Mouse (Mus musculus): ENCODE results near the gene Ackr3. TPM values are rescaled to one million over a fixed set of nuclear protein-coding genes. Genes with fewer than 3 reads are reported as not detected.

Ackr3 gene
- polyA plus RNA-seq (2011; ENCODE audit: insufficient read length, low read depth, missing spikeins): 21.9 and 28.2 TPM in 2 replicates

DNA sequence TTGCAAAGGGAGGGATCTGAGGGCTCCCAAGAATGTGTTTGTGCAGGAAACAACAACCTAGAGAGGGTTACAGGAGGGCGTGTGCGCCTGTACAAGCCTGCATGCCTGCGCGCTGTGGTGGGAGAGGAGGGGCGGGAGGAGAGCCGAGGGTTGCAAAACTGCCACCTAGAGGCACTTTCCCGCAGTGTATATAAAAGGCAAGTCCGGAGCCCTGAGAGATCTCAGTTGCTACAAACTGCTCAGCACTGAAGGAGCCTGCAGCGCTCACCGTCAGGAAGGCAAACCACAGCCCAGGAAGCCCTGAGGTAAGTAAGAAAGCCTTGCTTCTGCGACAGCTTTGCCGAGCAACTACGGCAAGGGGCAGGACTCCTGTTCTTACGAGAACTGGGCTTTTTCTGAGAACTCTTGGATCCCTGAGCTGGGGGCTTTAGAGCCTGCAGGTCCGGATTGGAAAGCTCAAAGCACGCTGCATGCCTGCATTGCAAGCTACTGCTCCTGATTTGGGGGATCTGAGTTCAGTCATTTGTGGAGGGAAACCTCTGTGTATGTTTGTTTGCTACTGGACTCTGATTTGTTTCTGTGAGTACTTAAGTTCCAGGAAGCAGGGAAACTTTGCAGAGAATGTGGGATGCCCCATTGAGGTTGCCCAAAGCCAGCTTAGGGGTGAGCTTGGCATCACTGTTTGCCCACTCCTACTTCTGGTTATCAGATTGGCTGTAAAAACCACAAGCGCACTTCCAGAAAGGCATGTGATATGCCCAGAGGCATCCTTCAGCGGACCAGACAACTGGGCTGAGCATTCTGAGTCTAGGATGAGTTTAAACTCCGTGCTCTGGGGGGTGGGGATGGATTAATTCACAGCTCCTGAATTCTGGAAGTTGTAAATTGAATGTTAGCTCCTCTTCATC, at the start of gene Ackr3:
Gene Ackr3, plus strand, starts transcription at position 198 of the 908 bp plus-strand sequence.
- Histone ChIP-seq H3K4me1 (ENCODE audit: control insufficient read depth, insufficient read depth, low read length) (peaks cover 7% of the 10 kb centered on the region), H3K27ac (ENCODE audit: insufficient read depth, low read length) (peak within 1 kb of the TSS; percentile 32), H3K4me3 (ENCODE audit: insufficient read depth, low read length) (peak within 1 kb of the TSS; percentile 59)
- TF ChIP-seq CTCF (IDR thresholded peaks at IDR 0.05; ENCODE audit: borderline replicate concordance, insufficient read depth, low read length) (peak; percentile 54; the same call in 1 of the 2 replicates), POLR2A (IDR thresholded peaks at IDR 0.05; ENCODE audit: low read depth, low read length) (peak; percentile 97)

DNA sequence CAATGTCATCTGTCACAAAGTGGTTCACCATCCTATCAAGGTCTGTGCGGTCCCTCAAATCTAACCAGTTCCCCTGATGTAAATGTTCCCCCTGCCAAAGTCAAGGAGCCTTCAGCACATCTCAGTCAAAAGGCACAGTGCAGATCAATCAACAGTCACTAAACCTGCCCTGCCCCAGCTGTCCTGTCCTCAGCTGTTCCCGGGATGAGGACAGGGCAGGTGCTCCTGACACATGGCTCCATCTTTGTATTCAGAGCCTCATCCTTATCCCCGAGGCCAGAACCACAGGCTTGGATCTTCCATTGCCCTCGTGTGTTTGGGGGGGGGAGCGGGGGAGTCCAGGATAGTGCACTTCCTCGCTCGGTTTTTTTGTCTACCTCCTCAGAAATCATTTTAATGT, 47.2 kb upstream of the Ackr3 start:
- TF ChIP-seq CTCF (IDR thresholded peaks at IDR 0.05; ENCODE audit: borderline replicate concordance, insufficient read depth, low read length): no peak
- no peak for TF ChIP-seq POLR2A (IDR thresholded peaks at IDR 0.05; ENCODE audit: low read depth, low read length)
- H3K27ac ChIP-seq (ENCODE audit: insufficient read depth, low read length): no peak overlapping the region
- no peaks in the 10 kb centered on the region; the same call in 1 of the 2 replicates for H3K4me1 ChIP-seq (ENCODE audit: control insufficient read depth, insufficient read depth, low read length)
- no peak overlapping the region for H3K4me3 ChIP-seq (ENCODE audit: insufficient read depth, low read length)

DNA sequence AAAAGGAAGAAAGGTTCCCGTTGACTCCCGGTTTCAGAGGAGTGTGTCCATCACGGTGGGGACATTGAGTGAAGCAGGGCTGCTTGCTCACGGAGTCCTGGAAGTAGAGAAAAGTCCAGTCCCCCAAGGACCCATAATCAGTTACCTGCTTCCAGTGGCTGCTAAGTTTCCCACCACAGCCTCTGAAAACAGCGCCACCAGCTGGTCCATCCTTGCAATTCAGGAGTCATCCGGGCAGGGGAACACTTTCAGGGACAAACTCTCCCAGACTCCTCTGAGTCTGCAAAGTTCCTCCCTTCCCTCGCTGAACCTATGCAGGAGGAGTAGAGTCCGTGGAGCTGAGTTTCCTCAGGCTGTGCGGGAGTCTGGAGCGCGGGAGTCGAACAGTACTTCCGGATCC, 43.9 kb upstream of the Ackr3 start:
- Histone ChIP-seq H3K4me3 (ENCODE audit: insufficient read depth, low read length) (no peak overlapping the region), H3K27ac (ENCODE audit: insufficient read depth, low read length) (no peak overlapping the region), H3K4me1 (ENCODE audit: control insufficient read depth, insufficient read depth, low read length) (peaks cover 3% of the 10 kb centered on the region; the same call in 1 of the 2 replicates)
- TF ChIP-seq CTCF (IDR thresholded peaks at IDR 0.05; ENCODE audit: borderline replicate concordance, insufficient read depth, low read length) (no peak), POLR2A (IDR thresholded peaks at IDR 0.05; ENCODE audit: low read depth, low read length) (no peak)

DNA sequence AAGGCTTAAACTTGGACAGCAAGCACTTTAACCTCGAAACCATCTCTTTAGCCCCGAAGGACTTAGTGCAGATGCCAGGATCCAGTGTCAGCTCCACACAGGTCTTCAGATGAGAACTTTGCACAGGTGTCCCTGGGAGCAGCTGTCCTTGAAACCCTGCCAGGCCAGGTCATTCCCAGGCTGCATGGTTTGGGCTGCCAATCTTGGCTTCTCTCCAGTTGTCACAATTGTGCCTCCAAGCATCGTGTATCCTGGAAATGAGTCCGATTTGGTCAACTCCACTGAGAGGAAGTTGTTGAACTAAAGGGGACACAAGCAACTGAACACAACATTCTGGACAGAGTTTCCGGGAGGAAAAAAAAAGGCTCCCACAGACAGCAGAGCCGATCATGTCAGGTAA, 42.2 kb upstream of the Ackr3 start:
- Histone ChIP-seq H3K4me1 (ENCODE audit: control insufficient read depth, insufficient read depth, low read length) (peaks cover 3% of the 10 kb centered on the region; the same call in 1 of the 2 replicates), H3K27ac (ENCODE audit: insufficient read depth, low read length) (no peak overlapping the region), H3K4me3 (ENCODE audit: insufficient read depth, low read length) (no peak overlapping the region)
- no peak for TF ChIP-seq CTCF (IDR thresholded peaks at IDR 0.05; ENCODE audit: borderline replicate concordance, insufficient read depth, low read length)
- TF ChIP-seq POLR2A (IDR thresholded peaks at IDR 0.05; ENCODE audit: low read depth, low read length): no peak

DNA sequence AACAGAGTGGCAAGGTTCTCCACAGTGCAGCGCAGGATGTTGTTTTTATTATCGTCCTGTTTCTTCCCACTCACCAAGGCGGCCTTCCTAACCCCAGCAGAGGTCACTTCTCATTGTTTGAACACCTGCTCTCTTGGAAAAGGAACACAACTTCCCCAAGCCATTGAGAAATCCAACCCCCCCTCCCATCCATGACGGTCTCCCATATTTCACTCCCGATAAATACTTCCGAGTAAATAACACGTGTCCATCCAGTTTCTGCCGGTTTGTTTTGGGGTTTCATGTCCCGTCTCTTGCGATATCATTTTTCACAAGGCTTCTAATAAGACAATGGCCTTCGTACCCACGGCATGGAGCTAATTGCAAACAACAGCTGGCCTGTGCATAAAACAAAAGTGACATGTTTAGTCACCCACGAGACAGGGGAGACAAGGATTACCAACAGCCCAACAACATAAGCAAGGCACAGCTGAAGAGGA, 41.4 kb upstream of the Ackr3 start:
- no peak for TF ChIP-seq CTCF (IDR thresholded peaks at IDR 0.05; ENCODE audit: borderline replicate concordance, insufficient read depth, low read length)
- TF ChIP-seq POLR2A (IDR thresholded peaks at IDR 0.05; ENCODE audit: low read depth, low read length): no peak
- Histone ChIP-seq H3K4me3 (ENCODE audit: insufficient read depth, low read length) (no peak overlapping the region), H3K4me1 (ENCODE audit: control insufficient read depth, insufficient read depth, low read length) (peaks cover 3% of the 10 kb centered on the region; the same call in 1 of the 2 replicates), H3K27ac (ENCODE audit: insufficient read depth, low read length) (no peak overlapping the region)

DNA sequence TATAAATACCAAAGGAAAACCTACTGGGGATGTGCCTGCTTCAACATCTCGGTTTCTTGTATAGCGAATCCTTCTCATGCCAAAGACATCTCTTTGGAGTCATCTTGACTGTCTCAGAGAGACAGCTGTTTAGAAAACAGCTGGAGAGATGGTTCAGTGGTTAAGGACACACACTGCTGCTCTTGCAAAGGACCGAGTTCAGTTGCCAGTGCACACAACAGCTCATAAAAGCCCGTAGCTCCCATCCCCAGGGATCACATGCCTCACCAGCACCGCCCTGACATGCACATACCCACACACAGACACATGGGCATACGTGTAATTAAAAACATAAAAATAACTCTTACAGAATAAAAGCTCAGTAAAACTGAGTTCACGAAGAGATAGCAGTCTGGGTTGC, 40.6 kb upstream of the Ackr3 start:
- H3K4me1 ChIP-seq (ENCODE audit: control insufficient read depth, insufficient read depth, low read length): peaks cover 3% of the 10 kb centered on the region; the same call in 1 of the 2 replicates
- no peak overlapping the region for H3K27ac ChIP-seq (ENCODE audit: insufficient read depth, low read length)
- no peak for TF ChIP-seq CTCF (IDR thresholded peaks at IDR 0.05; ENCODE audit: borderline replicate concordance, insufficient read depth, low read length)
- TF ChIP-seq POLR2A (IDR thresholded peaks at IDR 0.05; ENCODE audit: low read depth, low read length): no peak

DNA sequence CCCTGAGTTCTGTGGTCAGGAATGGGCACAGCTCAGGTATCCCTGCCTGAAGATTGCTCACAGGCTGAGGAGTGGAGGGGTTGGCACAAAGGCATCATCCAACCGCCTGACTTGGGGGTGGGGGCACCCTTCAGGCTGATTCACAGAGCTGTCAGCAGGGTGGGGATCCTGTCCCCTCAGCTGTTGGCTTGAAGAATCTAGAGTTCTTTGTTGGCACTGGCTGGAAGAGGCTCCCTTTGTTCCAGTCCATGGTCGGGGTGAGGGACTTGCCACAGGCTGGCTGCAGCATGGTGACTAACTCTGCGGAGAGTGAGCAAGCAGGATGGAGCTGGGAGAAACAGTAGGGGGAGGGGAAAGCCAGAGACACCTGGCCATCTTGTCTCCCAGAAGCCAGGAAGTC, 39.5 kb upstream of the Ackr3 start:
- peaks cover 3% of the 10 kb centered on the region; the same call in 1 of the 2 replicates for H3K4me1 ChIP-seq (ENCODE audit: control insufficient read depth, insufficient read depth, low read length)
- no peak overlapping the region for H3K4me3 ChIP-seq (ENCODE audit: insufficient read depth, low read length)
- H3K27ac ChIP-seq (ENCODE audit: insufficient read depth, low read length): no peak overlapping the region
- TF ChIP-seq CTCF (IDR thresholded peaks at IDR 0.05; ENCODE audit: borderline replicate concordance, insufficient read depth, low read length) (no peak), POLR2A (IDR thresholded peaks at IDR 0.05; ENCODE audit: low read depth, low read length) (no peak)

More for the DNA sequence above, 40.6 kb upstream of the Ackr3 start:
- H3K4me3 ChIP-seq (ENCODE audit: insufficient read depth, low read length): no peak overlapping the region

DNA sequence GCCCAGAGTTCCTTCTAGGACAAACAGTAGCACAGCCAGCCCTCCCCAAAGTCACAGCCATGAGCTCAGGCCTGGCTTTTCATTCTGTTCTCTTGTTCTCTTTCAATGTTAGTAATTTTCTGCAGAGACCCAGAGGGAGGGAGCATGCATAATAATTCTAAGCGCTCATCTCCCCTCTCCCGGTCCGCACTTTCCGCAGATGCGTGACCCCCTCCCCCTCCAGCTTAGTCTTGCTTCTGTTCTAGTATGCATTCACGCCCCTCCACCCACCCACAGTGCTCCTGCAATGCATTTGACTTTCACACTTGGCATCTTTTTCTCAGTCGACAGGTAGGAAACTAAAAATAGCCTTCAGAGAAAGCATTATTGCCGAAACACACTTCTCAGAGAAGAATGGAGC, 29.4 kb upstream of the Ackr3 start:
- TF ChIP-seq CTCF (IDR thresholded peaks at IDR 0.05; ENCODE audit: borderline replicate concordance, insufficient read depth, low read length) (no peak), POLR2A (IDR thresholded peaks at IDR 0.05; ENCODE audit: low read depth, low read length) (no peak)
- Histone ChIP-seq H3K27ac (ENCODE audit: insufficient read depth, low read length) (no peak overlapping the region), H3K4me3 (ENCODE audit: insufficient read depth, low read length) (no peak overlapping the region), H3K4me1 (ENCODE audit: control insufficient read depth, insufficient read depth, low read length) (peaks cover 13% of the 10 kb centered on the region; the same call in 1 of the 2 replicates)

DNA sequence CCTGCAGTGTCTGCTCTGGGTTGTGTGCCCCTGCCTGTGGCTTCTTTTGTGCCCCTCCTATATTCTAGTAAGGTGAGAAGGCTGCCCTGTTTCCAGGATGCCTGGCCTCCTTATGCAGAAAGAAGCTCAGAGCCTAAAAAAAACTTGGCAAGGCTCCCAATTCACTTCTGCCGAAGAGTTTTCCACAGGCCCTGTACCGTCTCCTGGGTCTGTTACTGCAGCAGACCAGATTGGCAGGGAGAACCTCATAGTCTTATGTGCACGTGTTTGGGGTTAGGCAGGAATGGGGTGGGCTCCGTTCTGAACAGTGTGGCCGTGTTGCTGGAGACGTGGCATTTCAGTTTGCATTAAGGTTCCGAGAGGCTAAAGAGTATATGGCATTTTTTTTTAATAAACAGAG, 27.6 kb upstream of the Ackr3 start:
- TF ChIP-seq CTCF (IDR thresholded peaks at IDR 0.05; ENCODE audit: borderline replicate concordance, insufficient read depth, low read length): no peak
- no peak for TF ChIP-seq POLR2A (IDR thresholded peaks at IDR 0.05; ENCODE audit: low read depth, low read length)
- no peak overlapping the region for H3K27ac ChIP-seq (ENCODE audit: insufficient read depth, low read length)
- peaks cover 13% of the 10 kb centered on the region; the same call in 1 of the 2 replicates for H3K4me1 ChIP-seq (ENCODE audit: control insufficient read depth, insufficient read depth, low read length)
- H3K4me3 ChIP-seq (ENCODE audit: insufficient read depth, low read length): no peak overlapping the region

DNA sequence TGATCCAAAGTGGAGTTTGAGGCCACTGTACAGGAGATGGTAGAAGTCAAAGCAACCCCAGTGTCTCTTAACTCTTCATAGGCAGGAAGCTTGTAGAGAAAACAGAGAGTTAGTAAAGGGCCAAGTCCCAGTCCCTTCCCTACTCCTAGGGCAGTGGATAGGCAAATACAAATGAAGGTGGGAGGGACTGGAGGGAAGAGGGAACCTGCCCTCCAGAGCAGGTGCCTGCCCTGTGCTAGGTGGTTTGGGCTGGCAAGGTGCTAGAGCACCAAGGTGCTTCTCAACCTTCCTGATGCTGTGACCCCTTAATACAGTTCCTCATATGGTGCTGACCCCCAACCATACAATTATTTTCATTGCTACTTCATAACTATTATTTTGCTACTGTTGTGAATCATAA, 26.2 kb upstream of the Ackr3 start:
- no peak overlapping the region for H3K27ac ChIP-seq (ENCODE audit: insufficient read depth, low read length)
- H3K4me1 ChIP-seq (ENCODE audit: control insufficient read depth, insufficient read depth, low read length): peaks cover 13% of the 10 kb centered on the region; the same call in 1 of the 2 replicates
- H3K4me3 ChIP-seq (ENCODE audit: insufficient read depth, low read length): no peak overlapping the region
- TF ChIP-seq CTCF (IDR thresholded peaks at IDR 0.05; ENCODE audit: borderline replicate concordance, insufficient read depth, low read length) (no peak), POLR2A (IDR thresholded peaks at IDR 0.05; ENCODE audit: low read depth, low read length) (no peak)

Measured in embryonic fibroblast, embryonic 13.5 days (primary cell).